Mouse (Mus musculus): ENCODE data around the gene Sgtb.
A peak's percentile ranks its signal among the peaks of the same experiment; 100 is the strongest.

Sgtb gene

DNA sequence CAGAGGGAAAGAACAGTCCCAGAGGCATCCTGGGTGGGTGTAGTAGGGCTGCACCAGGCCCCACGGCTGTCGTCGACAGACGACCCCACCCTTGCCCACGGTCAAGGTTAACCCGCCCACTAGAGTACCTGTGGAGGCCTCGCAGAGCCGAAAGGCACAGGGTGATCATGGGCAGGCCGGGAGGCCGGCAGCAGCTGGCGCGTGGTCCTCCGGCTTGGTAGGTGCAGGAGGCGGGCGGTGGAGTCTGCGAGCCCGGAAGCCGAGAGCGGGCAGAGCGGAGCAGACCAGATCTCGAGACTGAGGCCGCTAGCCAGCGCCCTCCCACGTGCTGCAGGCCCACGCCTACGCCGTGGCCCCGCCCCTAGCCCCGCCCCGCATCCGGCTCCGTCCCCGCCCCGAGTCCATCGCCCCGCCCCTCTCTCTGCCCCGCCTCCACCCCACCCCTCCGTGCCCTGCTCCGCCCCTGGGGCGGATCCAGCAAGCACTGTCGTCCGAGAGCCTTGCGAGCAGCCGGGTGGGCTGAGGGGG, at the start of gene Sgtb, which contains the start of gene Nln:
Sgtb (plus strand) TSS at position 454 of the 528 bp plus-strand sequence.
Nln (minus strand) TSS at position 327 of the 528 bp plus-strand sequence.
- peak; percentile 85 for DNase-seq (ENCODE audit: low read depth, low spot score)

DNA sequence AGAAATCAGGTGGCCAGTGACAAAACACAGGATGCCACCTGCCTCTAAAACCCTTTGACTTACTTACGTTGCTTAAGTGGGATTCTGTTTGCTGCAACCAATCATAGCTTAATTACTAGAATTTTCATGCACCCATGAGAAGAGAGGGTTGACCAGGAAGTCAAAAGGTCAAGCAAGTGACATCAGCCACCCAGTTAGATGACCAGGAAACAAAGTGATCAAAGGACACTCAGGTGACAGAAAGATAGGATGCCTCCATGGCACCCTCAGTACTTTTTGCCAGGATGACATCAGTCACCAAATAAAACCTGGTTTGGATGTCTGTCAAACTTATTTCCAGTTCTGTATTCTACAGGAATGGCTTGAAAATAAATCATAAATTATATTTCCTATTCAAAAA, 49.3 kb upstream of the Sgtb start:
- DNase-seq (ENCODE audit: low read depth, low spot score): no peak

DNA sequence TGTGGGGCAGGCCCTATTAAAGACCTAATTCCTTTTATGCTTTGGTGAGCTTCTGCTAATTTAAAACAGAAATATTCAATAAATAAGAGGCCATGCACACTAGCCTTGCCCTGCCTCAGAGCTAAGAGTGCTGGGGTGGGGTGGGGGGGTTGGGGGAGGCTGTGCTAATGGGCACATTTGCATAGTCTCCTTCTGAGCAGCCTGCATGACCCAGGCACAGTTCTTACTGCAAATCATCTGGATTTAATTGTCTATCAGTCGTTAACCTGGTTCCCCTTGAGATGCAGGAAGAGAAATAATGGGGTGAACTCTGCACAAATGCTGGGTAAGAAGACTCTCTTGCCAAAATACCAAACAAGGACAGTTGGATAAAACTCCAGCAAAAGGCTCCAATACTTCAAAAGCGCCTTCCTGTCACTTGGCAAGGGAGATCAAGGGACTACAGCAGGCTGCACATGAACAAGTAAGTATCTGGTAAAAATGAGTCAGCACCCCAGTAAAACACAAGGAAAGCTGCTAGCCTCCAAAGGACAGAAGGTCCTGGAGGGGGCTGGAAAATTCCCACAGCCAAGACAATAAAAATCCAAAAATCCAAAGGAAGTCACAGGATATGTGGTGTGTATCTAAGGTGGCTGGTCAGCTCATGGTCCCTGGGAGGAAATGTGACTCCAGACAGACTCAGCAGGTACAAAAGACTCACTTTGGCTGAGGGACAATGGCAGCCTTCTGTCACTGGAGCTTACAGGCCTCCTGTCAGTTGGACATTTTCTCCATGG, 47.4 kb upstream of the Sgtb start:
- peak; percentile 61 for DNase-seq (ENCODE audit: low read depth, low spot score)

DNA sequence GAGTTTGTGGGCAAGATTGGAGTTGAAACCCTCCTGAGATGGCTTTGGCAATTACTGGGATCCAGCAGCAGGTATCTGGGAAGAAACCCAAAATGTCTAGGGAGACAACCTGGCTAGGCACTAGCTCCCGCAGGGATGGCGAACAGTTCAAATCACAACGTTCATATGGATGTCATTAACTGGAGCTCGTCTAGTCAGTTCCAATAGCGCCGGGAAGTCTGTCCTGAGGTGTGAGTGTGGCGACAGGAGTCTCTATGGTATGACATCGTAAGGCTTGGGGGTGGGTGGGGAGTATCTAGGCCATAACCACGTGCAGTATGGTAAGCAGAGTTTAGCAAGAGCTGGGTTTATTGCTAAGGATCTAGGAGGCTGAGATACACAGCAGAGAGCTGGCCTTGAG, 46.5 kb upstream of the Sgtb start:
- no peak for DNase-seq (ENCODE audit: low read depth, low spot score)

DNA sequence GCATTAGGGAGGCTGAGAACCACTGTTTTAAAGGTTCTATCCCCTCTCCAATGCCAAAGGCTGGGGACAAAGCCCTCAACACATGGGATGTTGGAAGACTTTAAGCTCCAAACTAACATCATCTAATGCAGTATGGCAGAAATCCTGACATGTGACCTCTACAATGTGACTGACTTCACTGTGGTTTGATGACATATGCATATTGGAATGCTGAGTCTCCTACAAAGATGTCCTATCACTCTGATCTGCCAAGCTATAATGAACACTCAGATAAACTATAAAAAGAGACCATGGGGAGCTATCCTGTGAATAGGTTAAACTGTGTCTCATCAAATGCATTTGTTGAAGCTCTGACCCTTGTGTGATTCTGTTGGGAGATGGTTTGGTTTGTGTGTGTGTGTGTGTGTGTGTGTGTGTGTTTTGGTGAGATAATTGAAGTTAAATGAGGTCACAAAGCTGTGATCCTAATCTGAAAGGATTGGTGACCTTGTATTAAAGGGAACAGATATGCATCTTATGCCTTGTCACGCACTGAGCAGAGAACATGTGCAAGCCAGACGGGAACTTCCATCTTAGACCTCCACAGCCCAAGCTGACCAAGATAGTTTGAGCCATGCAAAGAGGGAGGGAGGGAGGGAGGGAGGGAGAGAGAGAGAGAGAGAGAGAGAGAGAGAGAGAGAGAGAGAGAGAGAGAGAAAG, 43.7 kb upstream of the Sgtb start:
- peak; percentile 91 for DNase-seq (ENCODE audit: low read depth, low spot score)

DNA sequence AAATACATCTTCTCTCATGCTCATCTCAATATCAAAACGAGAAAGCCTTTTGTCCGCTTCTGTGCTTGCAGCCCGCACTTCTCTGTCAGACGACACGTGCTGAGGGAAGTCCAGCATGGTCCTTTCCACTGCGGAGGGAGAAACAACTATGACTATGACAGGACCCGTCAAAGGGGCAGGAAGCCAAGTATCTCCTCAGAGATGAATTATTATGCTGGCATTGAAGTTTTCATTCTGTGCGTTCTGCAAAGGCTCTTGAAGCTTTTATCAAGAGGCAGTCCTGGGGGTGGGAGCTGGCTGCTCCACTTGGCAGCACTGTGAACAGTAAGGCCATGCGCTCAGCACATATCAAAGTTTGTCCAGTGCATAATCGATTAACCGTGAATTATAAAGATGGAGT, 40.3 kb upstream of the Sgtb start:
- DNase-seq (ENCODE audit: low read depth, low spot score): no peak

DNA sequence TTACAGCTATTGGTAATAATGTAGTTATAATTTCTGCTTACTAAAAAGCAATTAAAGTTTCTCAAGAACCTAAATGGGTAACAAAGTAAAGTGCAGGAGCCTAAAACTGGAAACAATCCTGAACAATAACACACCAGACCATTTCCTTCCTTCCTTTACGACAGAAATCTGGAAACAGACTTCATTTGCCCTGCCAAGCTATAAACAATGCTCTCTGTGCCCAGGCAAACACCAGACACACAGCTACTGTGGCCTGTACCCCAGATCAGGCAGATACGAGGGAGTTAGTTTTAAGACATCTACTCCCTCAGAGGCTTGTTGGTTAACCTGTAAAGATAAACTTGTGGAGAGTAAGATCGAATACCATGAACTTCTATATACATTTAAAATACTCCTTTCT, 38.8 kb upstream of the Sgtb start:
- no peak for DNase-seq (ENCODE audit: low read depth, low spot score)

DNA sequence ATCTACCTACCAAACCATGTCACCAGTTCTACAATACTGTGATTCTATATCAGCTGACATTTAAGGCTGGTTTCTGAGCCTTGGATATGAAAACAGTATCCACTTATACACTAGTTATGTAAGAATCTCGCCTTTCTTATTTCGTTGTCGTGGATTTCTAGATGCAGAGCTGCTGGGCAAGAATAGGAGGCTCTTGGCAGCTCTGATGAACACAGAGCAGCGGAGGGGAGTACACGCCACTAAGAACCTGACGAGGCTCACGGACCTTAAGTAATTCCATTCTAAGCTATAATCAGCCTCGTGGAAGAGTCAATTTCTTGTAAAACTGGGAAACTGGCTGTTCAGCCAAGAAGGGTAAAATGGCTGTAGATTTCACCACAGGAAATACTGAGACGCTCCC, 37.2 kb upstream of the Sgtb start:
- DNase-seq (ENCODE audit: low read depth, low spot score): no peak

DNA sequence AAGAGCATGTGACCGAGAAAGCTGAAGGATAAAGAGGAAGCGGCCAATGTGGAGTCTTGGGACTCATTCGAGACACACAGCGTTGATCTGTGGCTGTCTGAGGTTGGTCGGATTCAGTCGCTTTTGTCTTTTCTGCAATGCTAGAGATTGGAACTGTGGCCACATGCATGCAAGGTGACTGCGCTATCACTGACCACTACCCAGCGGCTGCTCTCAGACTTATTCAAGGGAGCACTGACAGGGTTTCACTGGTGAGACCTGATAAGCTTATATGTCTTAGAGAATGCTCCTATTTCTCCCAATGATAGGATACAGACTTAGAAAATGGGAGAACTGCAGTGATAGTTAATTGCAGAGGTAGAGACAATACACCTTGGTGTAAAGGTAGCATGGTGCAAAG, 35.3 kb upstream of the Sgtb start:
- no peak for DNase-seq (ENCODE audit: low read depth, low spot score)

DNA sequence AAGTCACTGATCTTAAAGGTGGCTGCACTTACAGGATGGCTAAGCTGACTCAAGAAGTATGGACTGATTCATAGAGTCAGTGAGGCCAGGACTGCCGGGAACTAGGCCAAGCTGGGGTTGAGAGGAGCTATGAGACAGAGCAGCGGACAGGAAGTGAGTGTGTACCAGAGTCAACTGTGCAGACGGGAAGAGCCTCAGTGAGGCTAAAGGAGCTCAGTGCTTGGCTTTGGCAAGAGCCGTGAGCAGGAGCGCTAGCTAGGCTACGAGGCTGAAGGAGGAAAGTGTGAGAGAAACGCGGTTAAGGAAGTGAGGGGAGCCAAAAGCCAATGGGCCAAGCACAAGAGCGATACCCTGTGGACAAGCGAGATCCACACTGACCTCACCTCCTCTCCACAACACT, 34.8 kb upstream of the Sgtb start:
- peak; percentile 86 for DNase-seq (ENCODE audit: low read depth, low spot score)

DNA sequence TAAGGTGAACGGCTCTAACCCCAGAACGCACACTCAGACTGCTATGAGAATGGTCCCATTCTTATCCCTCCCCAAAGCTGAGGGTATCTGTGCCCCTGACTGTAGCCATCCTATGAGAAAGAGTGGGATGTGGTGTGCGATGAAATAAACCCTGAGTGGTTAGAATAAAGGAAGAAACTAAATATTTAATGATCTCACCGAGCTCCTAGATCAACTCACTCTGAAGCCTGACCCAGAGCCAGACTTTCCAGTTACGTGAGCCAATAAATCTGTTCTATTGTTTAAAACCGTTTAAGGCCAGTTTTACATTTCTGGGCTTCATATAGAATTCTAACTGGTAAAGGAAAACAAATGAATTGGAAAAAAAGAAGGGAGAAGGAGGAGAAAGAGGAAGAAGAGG, 32.5 kb upstream of the Sgtb start:
- no peak for DNase-seq (ENCODE audit: low read depth, low spot score)

DNA sequence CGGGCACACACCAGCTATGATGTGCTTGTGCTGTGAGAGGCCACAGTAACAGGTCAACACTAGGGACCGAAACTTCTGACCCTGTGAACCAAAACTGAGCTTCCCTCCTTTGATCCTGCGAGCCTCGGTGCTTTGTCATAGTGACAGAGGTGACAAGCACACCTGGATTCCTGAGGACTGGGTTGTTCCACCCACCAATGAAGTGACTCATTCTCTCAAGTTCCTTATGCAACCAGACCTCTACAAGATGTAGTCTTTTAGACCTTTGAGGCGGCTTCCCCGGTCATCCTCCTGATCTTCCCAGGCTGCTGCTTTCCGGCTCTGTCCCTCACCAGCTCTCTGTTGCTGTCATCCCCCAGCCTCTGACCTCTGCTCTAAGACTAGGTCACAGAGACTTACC, 27.0 kb upstream of the Sgtb start:
- no peak for DNase-seq (ENCODE audit: low read depth, low spot score)

DNA sequence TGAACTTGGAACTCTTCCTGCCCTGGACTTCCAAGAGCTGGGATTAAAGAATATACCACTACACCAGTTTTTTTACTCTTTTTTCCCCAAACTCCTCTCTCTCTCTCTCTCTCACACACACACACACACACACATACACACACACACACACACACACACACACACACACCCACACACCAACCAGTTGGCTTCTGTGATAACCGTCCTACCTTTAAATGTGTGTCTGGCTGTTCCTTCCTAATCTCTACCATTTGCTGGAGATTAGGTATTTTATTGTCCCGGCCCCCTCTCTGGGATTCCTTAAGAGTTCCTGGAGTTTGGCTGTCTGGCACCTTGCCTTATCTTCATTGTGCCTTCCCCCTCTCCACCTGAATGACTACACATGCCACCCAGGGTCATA, 24.9 kb upstream of the Sgtb start:
- DNase-seq (ENCODE audit: low read depth, low spot score): no peak

DNA sequence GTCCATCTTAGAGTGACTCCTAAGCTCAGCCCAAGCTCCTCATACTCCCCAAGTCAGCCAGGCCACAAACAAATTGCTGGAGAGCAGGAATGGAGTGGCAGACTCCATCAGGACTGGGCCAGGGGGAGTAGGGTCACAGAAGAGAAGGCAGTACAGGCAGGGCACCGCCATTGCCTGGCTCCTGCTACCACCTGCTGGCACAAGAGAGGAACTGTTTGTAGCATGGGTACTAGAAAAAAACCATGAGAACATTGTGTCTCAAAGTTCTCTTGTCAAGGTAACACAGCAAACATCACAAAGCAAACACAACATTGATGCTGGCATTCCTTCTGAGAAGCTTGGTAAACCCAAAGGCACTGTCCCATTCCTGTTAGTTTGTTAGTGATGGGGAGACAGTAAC, 20.2 kb upstream of the Sgtb start:
- peak; percentile 71 for DNase-seq (ENCODE audit: low read depth, low spot score)

DNA sequence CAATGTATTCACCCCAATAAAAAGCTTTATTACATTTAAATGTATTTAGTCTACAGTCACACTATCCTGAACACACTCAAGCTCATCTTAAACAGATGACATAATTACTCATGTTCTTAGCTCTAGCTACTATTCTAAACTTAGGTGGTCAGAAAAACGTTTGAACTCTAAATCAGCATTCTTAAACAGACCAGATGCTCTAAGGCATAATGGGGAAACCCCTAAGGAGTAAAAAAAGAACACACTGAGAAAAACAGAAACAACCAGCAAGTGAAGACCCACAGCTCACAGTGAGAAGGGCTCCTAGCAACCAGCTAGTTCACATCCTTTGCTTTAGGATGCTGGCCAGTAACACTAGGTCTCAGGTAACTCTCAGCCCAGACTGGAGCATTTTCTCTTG, 17.8 kb upstream of the Sgtb start:
- no peak for DNase-seq (ENCODE audit: low read depth, low spot score)

DNA sequence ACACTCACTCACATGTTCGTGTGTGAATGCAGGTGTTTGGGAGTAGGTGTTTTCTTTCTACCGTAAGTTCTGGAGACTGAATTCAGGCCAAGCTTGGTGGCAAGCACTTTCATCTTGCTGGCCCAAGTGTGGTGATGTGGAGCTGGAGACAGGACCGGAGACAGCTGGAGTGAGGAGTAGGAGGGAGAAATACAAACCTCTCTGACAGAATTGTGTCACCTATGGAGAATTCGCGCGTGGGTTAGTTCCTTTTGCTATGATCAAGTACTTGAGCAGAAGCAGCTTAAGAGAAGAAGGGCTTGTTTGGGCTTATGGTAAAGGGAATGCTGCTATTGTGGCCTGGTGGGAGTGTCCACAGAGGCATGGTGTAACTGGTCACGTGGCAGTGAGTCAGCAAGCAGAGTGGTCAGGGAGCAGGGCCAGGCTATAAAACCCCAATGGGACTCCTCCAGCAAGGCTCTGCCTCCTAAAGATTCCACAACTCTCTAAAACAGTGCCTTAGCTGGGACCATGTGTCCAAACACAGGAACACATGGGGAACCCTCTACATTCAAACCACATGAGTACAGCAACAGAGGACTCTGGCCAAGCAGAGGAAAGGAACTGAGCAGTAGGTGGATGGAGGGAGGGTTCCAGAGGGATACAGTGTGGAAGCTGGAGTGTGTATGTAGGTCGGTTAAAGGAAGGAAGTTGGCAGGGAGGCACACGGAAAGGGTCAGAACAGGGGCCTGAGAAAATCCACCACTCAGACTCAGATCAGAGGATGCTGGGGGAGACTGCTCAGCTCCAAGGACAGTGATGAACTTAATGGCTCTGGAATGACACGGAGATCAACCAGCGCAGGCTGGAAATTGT, 14.8 kb upstream of the Sgtb start:
- DNase-seq (ENCODE audit: low read depth, low spot score): peak; percentile 92

DNA sequence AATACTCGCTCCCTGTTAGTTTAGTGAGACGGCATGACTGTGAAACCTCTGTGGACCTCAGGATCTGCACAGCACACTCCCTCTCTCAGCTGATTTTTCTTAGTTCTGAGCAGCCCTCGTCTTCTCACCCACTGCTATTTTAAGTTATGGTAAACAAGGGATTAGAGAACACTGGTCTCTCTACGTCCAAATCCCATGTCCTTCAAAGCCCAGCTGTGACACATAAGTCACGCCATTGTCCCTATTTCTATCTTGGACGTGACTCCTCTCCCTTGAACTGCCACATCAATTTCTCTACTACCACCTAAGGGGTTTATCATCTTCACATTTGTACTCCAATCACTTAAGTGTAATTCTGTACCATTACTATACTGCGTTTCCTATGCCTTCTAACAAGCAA, 13.6 kb upstream of the Sgtb start:
- DNase-seq (ENCODE audit: low read depth, low spot score): no peak

DNA sequence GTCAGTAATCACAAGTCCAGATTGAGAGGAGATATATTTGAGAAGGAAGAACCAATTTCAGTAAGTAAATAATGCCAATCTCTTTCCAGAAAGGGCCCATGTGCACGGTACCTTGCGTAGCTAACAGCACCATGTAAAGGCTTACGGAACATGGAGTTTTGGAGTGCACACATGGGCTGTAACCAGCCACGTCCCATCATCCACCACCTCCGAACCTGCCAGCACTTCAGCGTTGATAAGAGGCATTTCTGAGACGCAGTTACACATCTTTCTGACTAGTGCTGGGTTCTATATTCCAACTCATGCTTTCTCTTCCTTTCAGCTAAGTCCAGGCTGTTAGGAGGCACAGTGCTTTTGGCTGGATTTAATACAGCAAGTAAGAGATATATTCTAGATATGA, 12.4 kb upstream of the Sgtb start:
- DNase-seq (ENCODE audit: low read depth, low spot score): no peak

DNA sequence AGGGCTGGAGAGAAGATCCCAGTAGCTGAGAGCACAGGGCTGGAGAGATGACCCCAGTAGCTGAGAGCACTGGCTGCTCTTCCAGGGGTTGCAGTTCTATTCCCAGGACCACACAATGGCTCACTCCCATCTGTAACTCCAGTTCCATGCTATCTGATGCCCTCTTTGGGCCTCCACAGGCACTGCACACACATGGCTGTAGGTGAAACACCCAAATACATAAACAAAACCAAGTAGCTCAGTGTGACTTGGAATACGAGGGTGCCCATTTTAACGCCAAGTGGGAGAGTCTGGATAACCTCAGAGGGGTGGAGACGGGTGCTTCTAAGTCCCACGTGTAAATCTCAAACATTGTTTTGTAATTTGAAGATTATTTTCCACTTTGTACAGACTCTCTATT, 9.1 kb upstream of the Sgtb start:
- DNase-seq (ENCODE audit: low read depth, low spot score): no peak

DNA sequence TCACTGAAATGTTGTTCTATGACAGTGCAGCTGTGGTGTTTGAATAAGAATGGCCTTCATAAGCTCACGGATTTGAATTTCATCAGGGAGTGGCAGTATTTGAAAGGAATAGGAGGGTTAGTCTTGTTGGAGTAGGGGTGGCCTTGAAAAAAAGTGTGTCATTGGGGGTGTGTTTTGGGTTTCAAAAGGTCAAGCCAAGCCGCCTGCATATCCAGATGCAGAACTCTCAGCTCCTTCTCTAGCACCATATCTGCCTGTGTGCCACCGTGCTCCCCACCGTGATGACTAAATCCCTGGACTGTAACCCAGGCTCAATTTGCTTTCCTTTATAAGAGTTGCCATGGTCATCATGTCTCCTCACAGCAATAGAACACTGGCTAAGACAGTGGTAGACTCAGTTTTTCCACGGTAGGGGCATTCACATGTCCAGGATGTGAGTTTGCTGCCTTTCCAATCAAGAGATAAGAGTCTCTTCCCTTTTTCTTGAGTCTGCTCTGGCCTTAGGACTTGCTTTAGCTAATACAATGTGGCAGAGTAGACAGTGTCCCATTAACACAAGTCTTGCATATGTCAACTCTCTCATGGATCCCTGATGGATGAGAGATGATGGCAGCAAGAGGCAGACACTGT, 7.8 kb upstream of the Sgtb start:
- DNase-seq (ENCODE audit: low read depth, low spot score): no peak

DNA sequence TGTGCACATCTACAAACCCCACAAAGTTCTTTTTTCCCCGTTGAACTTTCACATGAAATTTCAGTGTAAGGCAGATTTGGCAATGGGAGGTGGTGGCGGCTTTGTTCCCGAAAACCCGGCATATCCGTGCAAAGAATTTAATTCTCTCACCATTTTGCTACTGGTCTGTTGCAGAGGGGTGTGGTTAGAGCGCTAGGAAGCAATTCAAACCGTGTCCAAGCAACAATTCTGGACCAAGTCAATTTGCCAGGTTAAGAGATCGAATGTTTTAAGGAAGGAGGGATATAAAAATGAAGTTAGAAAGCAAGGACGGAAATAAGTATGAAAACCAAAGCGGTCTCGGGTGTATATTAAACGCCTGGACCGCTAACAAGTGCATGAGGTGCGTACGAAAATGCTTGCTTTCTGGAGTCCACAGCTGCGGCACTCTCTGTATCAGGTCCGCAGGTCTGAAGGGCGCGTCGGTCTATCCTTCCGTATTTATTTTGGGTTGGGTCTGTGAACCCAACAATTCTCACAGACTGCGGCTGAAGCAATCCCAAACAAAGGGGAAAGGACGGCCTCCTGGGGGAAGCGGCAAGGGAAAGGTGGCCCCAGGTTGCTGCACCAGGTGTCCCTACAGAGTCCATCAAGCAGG, 772 bp upstream of the Sgtb start:
- DNase-seq (ENCODE audit: low read depth, low spot score): peak; percentile 63

Measured in 3T3-L1 (cell line).